Mouse (Mus musculus): ENCODE results near the gene Mb. TPM values are rescaled to one million over a fixed set of nuclear protein-coding genes. Genes with fewer than 3 reads are reported as not detected.

Mb gene
- over 10,000 TPM; 17,245 to 18,320 TPM for total RNA-seq (2021)

DNA sequence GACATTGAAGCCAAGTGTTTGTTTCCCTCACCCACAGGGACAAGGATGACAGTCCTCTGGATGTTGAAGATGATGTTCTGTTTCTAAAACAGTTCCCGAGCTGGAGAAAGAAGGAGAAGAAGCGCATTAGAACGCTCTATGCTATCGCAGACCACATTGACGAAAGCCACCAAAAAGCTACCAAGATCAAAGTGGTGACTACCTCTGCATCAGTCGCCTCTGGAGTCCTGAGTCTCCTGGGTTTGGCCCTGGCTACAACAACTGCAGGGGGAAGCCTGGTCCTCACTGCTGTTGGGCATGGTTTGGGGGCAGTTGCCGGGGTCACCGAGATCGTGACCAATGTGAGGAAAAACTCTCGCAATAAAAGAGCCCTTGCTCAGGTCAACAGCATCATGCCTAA lies at the start of gene Mb:
Gene Mb (minus strand): TSS at position 101 of the 400 bp plus-strand sequence.
- intact Hi-C loops (cut with DNase I), result no loop called here
- DNase-seq (ENCODE audit: low spot score), result no peak

GRCm38 (mm10) chr15:77099756-77100155 lies 49.3 kb upstream of the Mb start:
- intact Hi-C loops (cut with DNase I), result no loop called here
- DNase-seq (ENCODE audit: low spot score), result no peak

DNA sequence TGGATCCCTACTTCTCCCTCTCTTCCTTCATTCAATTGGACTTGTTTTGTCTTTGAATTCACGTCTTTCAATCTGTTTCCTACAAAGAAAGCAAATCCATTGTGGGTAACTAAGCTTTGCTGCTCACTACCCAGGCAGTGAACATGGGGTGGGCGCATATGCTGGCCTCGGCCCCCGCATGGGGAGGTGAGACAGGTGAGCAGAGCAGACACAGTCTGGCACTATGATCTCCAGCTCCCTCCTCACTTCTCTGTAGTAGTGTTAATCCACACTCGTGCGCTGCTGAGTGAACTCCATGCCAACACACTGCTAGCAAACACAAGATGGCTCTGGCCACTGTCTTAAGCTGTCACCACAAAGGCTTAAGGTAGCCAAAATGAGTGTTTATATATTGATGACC lies 46.9 kb upstream of the Mb start:
- no peak for DNase-seq (ENCODE audit: low spot score)
- intact Hi-C loops (cut with DNase I), result no loop called here

DNA sequence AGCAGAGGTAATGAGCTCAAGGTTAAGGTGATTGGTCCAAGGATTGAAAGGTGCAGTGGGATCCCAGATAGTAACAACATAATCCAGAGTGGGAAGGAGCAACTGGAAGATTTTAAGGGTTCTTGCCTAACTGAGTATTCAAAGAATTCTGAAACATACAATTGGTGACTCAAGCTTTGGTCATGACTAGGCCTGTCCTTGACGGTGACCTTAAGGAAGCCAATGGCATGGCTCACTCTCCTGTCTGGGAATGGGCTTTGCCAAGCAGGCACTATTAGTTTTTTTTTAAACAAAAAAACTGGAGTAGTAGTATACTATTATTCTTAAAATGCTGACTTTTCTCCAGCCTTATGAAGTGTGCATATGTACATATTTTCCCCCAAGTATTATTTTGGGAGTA lies 44.7 kb upstream of the Mb start:
- intact Hi-C loops (cut with DNase I), result no loop called here
- DNase-seq (ENCODE audit: low spot score), result no peak

DNA sequence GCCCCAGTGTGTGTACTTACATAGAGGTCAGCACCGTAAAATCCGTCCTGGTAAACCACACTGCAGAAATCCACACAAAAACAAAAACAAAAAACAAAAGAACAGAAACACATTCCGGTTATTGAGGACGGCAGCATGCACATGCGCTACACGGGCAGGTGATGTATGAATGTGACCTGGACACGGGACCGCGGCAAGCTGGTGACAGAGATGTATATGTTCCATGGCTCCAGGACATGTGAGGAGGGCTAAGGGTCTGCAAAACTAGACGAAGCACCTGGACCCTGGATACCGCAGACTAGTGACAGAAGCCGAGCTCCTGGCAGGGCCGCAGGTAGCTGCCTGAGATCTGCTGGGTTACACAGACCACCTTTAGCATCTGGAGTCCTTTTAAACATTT lies 44.0 kb upstream of the Mb start:
- intact Hi-C loops (cut with DNase I), result no loop called here
- no peak for DNase-seq (ENCODE audit: low spot score)

DNA sequence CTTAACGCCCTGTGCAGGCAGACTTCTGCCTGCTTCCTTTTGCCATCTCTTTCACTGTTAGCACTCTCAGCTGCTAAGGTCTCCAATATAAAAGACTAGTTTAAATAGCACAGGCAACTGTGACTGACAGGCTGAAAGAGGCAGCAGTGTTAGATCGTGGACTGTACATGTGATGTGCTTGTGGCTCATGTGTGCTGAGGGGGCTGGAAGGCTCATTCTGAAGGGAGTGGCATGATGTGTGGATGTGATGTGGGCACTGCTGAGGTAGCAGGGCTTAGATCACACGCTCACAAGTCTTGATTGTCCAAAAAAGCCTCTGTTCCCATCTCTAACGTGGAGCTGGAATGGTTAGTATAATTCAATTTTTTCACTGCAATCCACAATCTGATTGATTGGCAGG lies 40.9 kb upstream of the Mb start:
- intact Hi-C loops (cut with DNase I), result no loop called here
- no peak for DNase-seq (ENCODE audit: low spot score)

GRCm38 (mm10) chr15:77090531-77090930 lies 40.1 kb upstream of the Mb start:
- intact Hi-C loops (cut with DNase I), result no loop called here
- DNase-seq (ENCODE audit: low spot score), result no peak

DNA sequence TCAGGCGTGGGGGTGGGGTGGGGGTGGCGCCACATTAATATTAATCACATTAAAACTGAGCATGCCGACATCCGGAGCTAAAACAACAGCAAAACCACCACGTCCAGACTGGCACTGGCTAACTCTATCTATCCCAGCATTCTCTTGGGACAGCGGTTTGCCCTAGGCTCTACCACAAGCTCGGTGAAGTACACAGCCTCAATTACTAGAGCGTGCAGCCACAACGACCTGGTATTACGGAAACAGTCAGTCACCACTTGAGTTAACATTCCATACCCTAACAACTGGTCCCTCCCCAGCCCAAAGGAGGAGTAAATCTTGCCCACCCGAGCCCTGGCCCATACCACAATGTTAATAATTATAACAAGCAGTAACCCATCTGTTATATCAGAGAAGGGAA lies 38.8 kb upstream of the Mb start:
- DNase-seq (ENCODE audit: low spot score), result no peak
- intact Hi-C loops (cut with DNase I), result no loop called here

GRCm38 (mm10) chr15:77086488-77086887 lies 36.0 kb upstream of the Mb start:
- no peak for DNase-seq (ENCODE audit: low spot score)

GRCm38 (mm10) chr15:77085818-77086217 lies 35.3 kb upstream of the Mb start:
- DNase-seq (ENCODE audit: low spot score), result no peak
- intact Hi-C loops (cut with DNase I), result no loop called here

More at GRCm38 (mm10) chr15:77086488-77086887, 36.0 kb upstream of the Mb start:
- intact Hi-C loops (cut with DNase I), result no loop called here

- no peak for DNase-seq (ENCODE audit: low spot score)
- intact Hi-C loops (cut with DNase I), result no loop called here
These were observed 31.0 kb upstream of the Mb start for GRCm38 (mm10) chr15:77081454-77081853.

DNA sequence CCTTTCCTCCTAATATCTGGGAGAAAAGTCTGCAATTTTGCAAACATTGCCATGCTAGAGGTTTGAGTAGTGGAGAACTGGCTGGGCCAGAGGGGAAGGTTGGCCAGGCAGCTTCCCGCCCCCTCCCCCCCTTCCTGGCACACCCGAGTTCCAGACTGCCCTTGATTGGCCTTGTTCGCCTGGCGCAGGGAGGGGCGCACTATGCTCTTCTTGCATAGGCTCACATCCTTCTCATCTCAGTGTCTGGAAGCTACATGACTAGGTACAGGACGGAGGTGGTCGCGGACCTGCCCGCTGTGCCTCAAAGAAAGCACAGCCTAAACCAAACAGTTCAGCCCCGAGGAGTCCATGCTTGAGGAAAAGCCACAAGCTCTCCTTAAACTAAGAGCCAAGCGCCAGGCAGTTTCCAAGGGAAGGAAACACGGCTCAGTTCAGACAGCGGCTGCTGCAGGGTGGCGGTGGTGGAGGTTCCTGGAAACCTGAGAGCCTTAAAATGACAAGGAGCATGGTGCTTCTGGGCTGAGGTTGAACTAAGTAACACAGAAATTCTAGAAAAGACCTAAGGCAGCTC lies 30.3 kb upstream of the Mb start:
- DNase-seq (ENCODE audit: low spot score), result no peak
- intact Hi-C loops (cut with DNase I), result no loop called here

- intact Hi-C loops (cut with DNase I), result loop anchor here (2.0 kb wide), 1 partner anchor 139 kb away; no protein-coding TSS in a partner anchor
- DNase-seq (ENCODE audit: low spot score), result peak; percentile 61
These were observed 29.5 kb upstream of the Mb start for GRCm38 (mm10) chr15:77079890-77080361.

GRCm38 (mm10) chr15:77079256-77079822 lies 28.9 kb upstream of the Mb start:
- no peak for DNase-seq (ENCODE audit: low spot score)
- intact Hi-C loops (cut with DNase I), result loop anchor here (2.0 kb wide), 1 partner anchor 139 kb away; no protein-coding TSS in a partner anchor

DNA sequence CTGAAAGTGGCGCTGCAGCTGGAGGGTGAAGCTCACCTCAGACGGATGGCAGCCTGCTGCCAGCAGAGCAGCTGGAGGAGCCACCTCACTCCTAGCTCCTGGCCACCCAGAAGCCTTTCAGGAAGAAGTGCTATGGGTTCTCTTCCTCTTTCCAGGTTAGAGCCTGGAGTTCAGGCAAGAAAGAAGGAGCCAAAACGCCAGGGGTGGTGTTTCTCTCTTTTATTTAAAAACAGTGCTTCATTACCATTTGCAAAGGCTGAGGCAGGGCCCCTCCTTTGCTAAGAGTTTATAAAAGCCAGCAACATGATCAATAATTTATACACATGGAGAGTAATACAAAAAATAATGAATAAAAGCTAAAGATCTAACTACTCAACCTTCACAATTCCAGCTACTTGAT lies 28.3 kb upstream of the Mb start:
- no peak for DNase-seq (ENCODE audit: low spot score)
- intact Hi-C loops (cut with DNase I), result loop anchor here (2.0 kb wide), 1 partner anchor 140 kb away; no protein-coding TSS in a partner anchor

- intact Hi-C loops (cut with DNase I), result loop anchor here (2.0 kb wide), 1 partner anchor 141 kb away; no protein-coding TSS in a partner anchor
- no peak for DNase-seq (ENCODE audit: low spot score)
These were observed 27.4 kb upstream of the Mb start for GRCm38 (mm10) chr15:77077906-77078305.

DNA sequence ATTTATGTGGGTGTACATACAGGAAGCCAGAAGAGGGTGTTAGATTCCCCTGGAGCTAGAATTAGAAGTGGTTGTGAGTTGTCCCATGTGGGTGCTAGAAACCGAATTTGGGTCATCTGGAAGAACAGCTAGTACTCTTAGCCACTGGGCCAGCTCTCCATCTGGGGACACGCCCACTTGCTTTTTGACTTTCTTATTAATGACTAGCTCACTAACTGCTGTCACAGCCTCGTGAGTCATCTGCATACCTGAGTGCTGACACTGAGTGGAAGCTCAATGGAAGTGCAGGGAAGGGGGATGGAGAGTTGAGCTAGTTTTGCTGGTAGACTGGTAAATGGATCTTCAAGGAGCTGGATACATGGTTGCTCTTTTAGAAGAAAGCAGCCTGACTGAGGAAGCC lies 26.1 kb upstream of the Mb start:
- no peak for DNase-seq (ENCODE audit: low spot score)
- intact Hi-C loops (cut with DNase I), result no loop called here

- no peak for DNase-seq (ENCODE audit: low spot score)
- intact Hi-C loops (cut with DNase I), result no loop called here
These were observed 22.2 kb upstream of the Mb start for GRCm38 (mm10) chr15:77072556-77073163.

GRCm38 (mm10) chr15:77071501-77071900 lies 21.0 kb upstream of the Mb start:
- intact Hi-C loops (cut with DNase I), result no loop called here
- DNase-seq (ENCODE audit: low spot score), result no peak

DNA sequence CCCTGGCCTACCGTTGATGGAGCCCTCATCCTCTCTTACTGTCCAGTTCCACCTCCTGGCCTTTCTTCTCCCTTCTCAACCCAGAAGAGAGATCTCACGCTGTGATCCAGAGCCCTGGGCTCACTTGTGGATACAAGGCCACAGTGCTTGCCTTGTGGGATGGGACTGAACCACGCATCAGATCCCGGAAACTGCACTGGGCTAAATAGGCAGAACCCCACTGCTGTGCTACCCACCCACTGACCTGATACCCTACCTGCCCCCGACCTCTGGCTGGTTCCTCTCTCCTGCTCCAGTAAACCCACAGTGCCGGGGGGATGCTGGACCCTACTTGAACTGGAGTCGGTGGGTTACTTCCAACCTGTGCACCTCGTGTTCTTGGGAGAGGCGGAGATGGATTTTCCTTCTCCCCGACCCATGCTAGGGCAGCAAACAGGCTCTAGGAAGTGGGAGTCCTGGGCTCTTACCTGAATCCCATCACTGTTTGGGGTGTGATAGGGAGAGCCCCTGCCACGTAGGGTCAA lies 20.3 kb upstream of the Mb start:
- intact Hi-C loops (cut with DNase I), result no loop called here
- no peak for DNase-seq (ENCODE audit: low spot score)

DNA sequence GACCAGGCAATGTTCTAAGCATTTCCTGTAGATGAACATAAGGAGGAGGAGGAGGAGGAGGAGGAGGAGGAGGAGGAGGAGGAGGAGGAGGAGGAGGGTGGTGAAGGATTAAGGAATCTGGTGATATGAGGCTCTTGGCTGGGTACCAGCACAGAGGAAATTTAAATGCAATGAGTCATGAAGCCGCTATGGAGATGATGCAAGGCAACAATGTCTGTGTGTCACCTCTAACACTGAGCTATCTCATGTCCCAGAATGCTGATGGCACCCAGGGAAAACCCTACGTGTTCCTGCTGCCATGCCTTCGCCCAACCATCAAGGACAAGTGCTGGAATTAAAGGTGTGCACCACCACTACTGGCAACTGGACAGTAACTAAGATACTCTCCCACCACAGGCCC lies 18.5 kb upstream of the Mb start:
- DNase-seq (ENCODE audit: low spot score), result no peak
- intact Hi-C loops (cut with DNase I), result loop anchor here (5.0 kb wide), 1 partner anchor 97 kb away; no protein-coding TSS in a partner anchor
